Mouse (Mus musculus): ENCODE measurements around the gene Gbgt1. TPM values are rescaled to one million over a fixed set of nuclear protein-coding genes. Genes with fewer than 3 reads are reported as not detected.

Gbgt1 gene
- total and polyA plus RNA-seq, 2 experiments from 2014 or later = 0.42 TPM; not detected in 1

- no peak for DNase-seq (ENCODE audit: low spot score)
- Histone ChIP-seq H3K4me3 (ENCODE audit: low read depth, low read length) (no peak overlapping the region), H3K9ac (replicated peaks; ENCODE audit: low read depth, low read length) (no peak overlapping the region), H3K36me3 (replicated peaks; ENCODE audit: control insufficient read depth, insufficient read depth, low read length) (peaks cover 23% of the 10 kb centered on the region), H3K27ac (ENCODE audit: low read depth) (peak overlapping the region; percentile 66), H3K9me3 (replicated peaks; ENCODE audit: control insufficient read depth, low read length) (no peaks in the 10 kb centered on the region), H3K4me1 (ENCODE audit: control insufficient read depth, insufficient read depth) (peaks cover 41% of the 10 kb centered on the region), H3K27me3 (ENCODE audit: control insufficient read depth, insufficient read depth, low read length) (no peaks in the 10 kb centered on the region), H3K4me2 (ENCODE audit: low read depth, low read length) (no peak overlapping the region)
- ATAC-seq (ENCODE audit: insufficient read depth, low read depth) = peak; percentile 57
- no peak for TF ChIP-seq CTCF (IDR thresholded peaks at IDR 0.05; ENCODE audit: low read depth)
- TF ChIP-seq EP300 (IDR thresholded peaks at IDR 0.05; ENCODE audit: low read depth) = no peak
- 44% methylated on average over 7 of the region's 7 CpGs for WGBS
These were observed 42.5 kb downstream of the Gbgt1 start for GRCm38 (mm10) chr2:28539206-28539605.

GRCm38 (mm10) chr2:28539949-28540348 lies 43.3 kb downstream of the Gbgt1 start:
- ATAC-seq (ENCODE audit: insufficient read depth, low read depth) (no peak), DNase-seq (ENCODE audit: low spot score) (no peak)
- Histone ChIP-seq H3K4me1 (ENCODE audit: control insufficient read depth, insufficient read depth) (peaks cover 39% of the 10 kb centered on the region), H3K9ac (replicated peaks; ENCODE audit: low read depth, low read length) (no peak overlapping the region), H3K27me3 (ENCODE audit: control insufficient read depth, insufficient read depth, low read length) (no peaks in the 10 kb centered on the region), H3K4me2 (ENCODE audit: low read depth, low read length) (no peak overlapping the region), H3K4me3 (ENCODE audit: low read depth, low read length) (no peak overlapping the region), H3K27ac (ENCODE audit: low read depth) (no peak overlapping the region), H3K9me3 (replicated peaks; ENCODE audit: control insufficient read depth, low read length) (no peaks in the 10 kb centered on the region), H3K36me3 (replicated peaks; ENCODE audit: control insufficient read depth, insufficient read depth, low read length) (peaks cover 30% of the 10 kb centered on the region)
- WGBS = 61% methylated on average over 2 of the region's 2 CpGs
- TF ChIP-seq EP300 (IDR thresholded peaks at IDR 0.05; ENCODE audit: low read depth) = no peak
- TF ChIP-seq CTCF (IDR thresholded peaks at IDR 0.05; ENCODE audit: low read depth) = no peak

- no peak overlapping the region for H3K9ac ChIP-seq (replicated peaks; ENCODE audit: low read depth, low read length)
- no peak overlapping the region for H3K4me2 ChIP-seq (ENCODE audit: low read depth, low read length)
- ATAC-seq (ENCODE audit: insufficient read depth, low read depth) (no peak), DNase-seq (ENCODE audit: low spot score) (no peak)
- no peak overlapping the region for H3K27ac ChIP-seq (ENCODE audit: low read depth)
- TF ChIP-seq EP300 (IDR thresholded peaks at IDR 0.05; ENCODE audit: low read depth) = no peak
- H3K36me3 ChIP-seq (replicated peaks; ENCODE audit: control insufficient read depth, insufficient read depth, low read length) = peaks cover 37% of the 10 kb centered on the region
- no peaks in the 10 kb centered on the region for H3K9me3 ChIP-seq (replicated peaks; ENCODE audit: control insufficient read depth, low read length)
- H3K27me3 ChIP-seq (ENCODE audit: control insufficient read depth, insufficient read depth, low read length) = no peaks in the 10 kb centered on the region
- WGBS = 86% methylated on average over 8 of the region's 8 CpGs
- peaks cover 34% of the 10 kb centered on the region for H3K4me1 ChIP-seq (ENCODE audit: control insufficient read depth, insufficient read depth)
- H3K4me3 ChIP-seq (ENCODE audit: low read depth, low read length) = no peak overlapping the region
These were observed 44.0 kb downstream of the Gbgt1 start for GRCm38 (mm10) chr2:28540587-28541227.

- Histone ChIP-seq H3K4me2 (ENCODE audit: low read depth, low read length) (no peak overlapping the region), H3K9ac (replicated peaks; ENCODE audit: low read depth, low read length) (no peak overlapping the region), H3K9me3 (replicated peaks; ENCODE audit: control insufficient read depth, low read length) (no peaks in the 10 kb centered on the region), H3K27me3 (ENCODE audit: control insufficient read depth, insufficient read depth, low read length) (no peaks in the 10 kb centered on the region), H3K36me3 (replicated peaks; ENCODE audit: control insufficient read depth, insufficient read depth, low read length) (peaks cover 52% of the 10 kb centered on the region), H3K27ac (ENCODE audit: low read depth) (no peak overlapping the region), H3K4me1 (ENCODE audit: control insufficient read depth, insufficient read depth) (peaks cover 15% of the 10 kb centered on the region), H3K4me3 (ENCODE audit: low read depth, low read length) (no peak overlapping the region)
- TF ChIP-seq CTCF (IDR thresholded peaks at IDR 0.05; ENCODE audit: low read depth) (no peak), EP300 (IDR thresholded peaks at IDR 0.05; ENCODE audit: low read depth) (no peak)
- DNase-seq (ENCODE audit: low spot score) (no peak), ATAC-seq (ENCODE audit: insufficient read depth, low read depth) (no peak)
- WGBS = 78% methylated on average over 8 of the region's 8 CpGs
These were observed 47.2 kb downstream of the Gbgt1 start for GRCm38 (mm10) chr2:28543894-28544293.

- Histone ChIP-seq H3K9ac (replicated peaks; ENCODE audit: low read depth, low read length) (no peak overlapping the region), H3K9me3 (replicated peaks; ENCODE audit: control insufficient read depth, low read length) (no peaks in the 10 kb centered on the region), H3K4me1 (ENCODE audit: control insufficient read depth, insufficient read depth) (no peaks in the 10 kb centered on the region), H3K27ac (ENCODE audit: low read depth) (no peak overlapping the region), H3K27me3 (ENCODE audit: control insufficient read depth, insufficient read depth, low read length) (no peaks in the 10 kb centered on the region), H3K4me2 (ENCODE audit: low read depth, low read length) (no peak overlapping the region), H3K4me3 (ENCODE audit: low read depth, low read length) (no peak overlapping the region), H3K36me3 (replicated peaks; ENCODE audit: control insufficient read depth, insufficient read depth, low read length) (peaks cover 69% of the 10 kb centered on the region)
- ATAC-seq (ENCODE audit: insufficient read depth, low read depth) = no peak
- DNase-seq (ENCODE audit: low spot score) = no peak
- TF ChIP-seq CTCF (IDR thresholded peaks at IDR 0.05; ENCODE audit: low read depth) (no peak), EP300 (IDR thresholded peaks at IDR 0.05; ENCODE audit: low read depth) (no peak)
These were observed 49.3 kb downstream of the Gbgt1 start for GRCm38 (mm10) chr2:28545976-28546375.

GRCm38 (mm10) chr2:28546560-28546959 lies 49.9 kb downstream of the Gbgt1 start:
- no peak for ATAC-seq (ENCODE audit: insufficient read depth, low read depth)
- WGBS = 74% methylated on average over 6 of the region's 6 CpGs

More at GRCm38 (mm10) chr2:28546560-28546959, 49.9 kb downstream of the Gbgt1 start:
- peaks cover 75% of the 10 kb centered on the region for H3K36me3 ChIP-seq (replicated peaks; ENCODE audit: control insufficient read depth, insufficient read depth, low read length)
- H3K27ac ChIP-seq (ENCODE audit: low read depth) = no peak overlapping the region
- no peaks in the 10 kb centered on the region for H3K27me3 ChIP-seq (ENCODE audit: control insufficient read depth, insufficient read depth, low read length)
- TF ChIP-seq EP300 (IDR thresholded peaks at IDR 0.05; ENCODE audit: low read depth) (no peak), CTCF (IDR thresholded peaks at IDR 0.05; ENCODE audit: low read depth) (no peak)
- H3K9ac ChIP-seq (replicated peaks; ENCODE audit: low read depth, low read length) = no peak overlapping the region
- DNase-seq (ENCODE audit: low spot score) = no peak
- no peak overlapping the region for H3K4me3 ChIP-seq (ENCODE audit: low read depth, low read length)
- H3K4me2 ChIP-seq (ENCODE audit: low read depth, low read length) = no peak overlapping the region
- no peaks in the 10 kb centered on the region for H3K9me3 ChIP-seq (replicated peaks; ENCODE audit: control insufficient read depth, low read length)
- H3K4me1 ChIP-seq (ENCODE audit: control insufficient read depth, insufficient read depth) = no peaks in the 10 kb centered on the region

Data from heart, postnatal 0 days (tissue).